Mouse (Mus musculus): ENCODE measurements around the gene Zc3h12a. TPM values are rescaled to one million over a fixed set of nuclear protein-coding genes. Genes with fewer than 3 reads are reported as not detected.

Gene Zc3h12a
- polyA plus RNA-seq, 1 experiment from 2014 or later = 0.35 TPM

- H3K27me3 ChIP-seq = peaks cover 11% of the 10 kb centered on the region; the same call in 1 of the 2 replicates
- H3K4me1 ChIP-seq = peaks cover 26% of the 10 kb centered on the region
- no peak overlapping the region for H3K27ac ChIP-seq
- no peaks in the 10 kb centered on the region for H3K36me3 ChIP-seq
- WGBS = 41% methylated on average over 7 of the region's 7 CpGs
- no peak overlapping the region for H3K9ac ChIP-seq
- no peak overlapping the region for H3K4me3 ChIP-seq
- no peaks in the 10 kb centered on the region for H3K9me3 ChIP-seq
- ATAC-seq (ENCODE audit: insufficient number of reproducible peaks, insufficient read depth, low FRiP score, low TSS enrichment) = no peak
- H3K4me2 ChIP-seq (replicated peaks) = no peak overlapping the region
These were observed 3.0 kb downstream of the Zc3h12a start for GRCm38 (mm10) chr4:125124424-125125209.

GRCm38 (mm10) chr4:125123279-125123671, 4.4 kb downstream of the Zc3h12a start:
- WGBS = 67% methylated on average over 7 of the region's 7 CpGs
- no peak overlapping the region for H3K9ac ChIP-seq
- H3K4me1 ChIP-seq = peaks cover 26% of the 10 kb centered on the region

GRCm38 (mm10) chr4:125122431-125123278, 5.0 kb downstream of the Zc3h12a start:
- Histone ChIP-seq H3K36me3 (no peaks in the 10 kb centered on the region), H3K4me3 (no peak overlapping the region), H3K4me1 (peaks cover 26% of the 10 kb centered on the region), H3K9ac (no peak overlapping the region), H3K4me2 (replicated peaks) (no peak overlapping the region), H3K27ac (no peak overlapping the region), H3K27me3 (peaks cover 8% of the 10 kb centered on the region; the same call in 1 of the 2 replicates), H3K9me3 (no peaks in the 10 kb centered on the region)
- 17% methylated on average over 16 of the region's 16 CpGs for WGBS
- ATAC-seq (ENCODE audit: insufficient number of reproducible peaks, insufficient read depth, low FRiP score, low TSS enrichment) = no peak

More at GRCm38 (mm10) chr4:125123279-125123671, 4.4 kb downstream of the Zc3h12a start:
- no peak for ATAC-seq (ENCODE audit: insufficient number of reproducible peaks, insufficient read depth, low FRiP score, low TSS enrichment)
- Histone ChIP-seq H3K27me3 (peaks cover 8% of the 10 kb centered on the region; the same call in 1 of the 2 replicates), H3K9me3 (no peaks in the 10 kb centered on the region), H3K4me2 (replicated peaks) (no peak overlapping the region), H3K4me3 (no peak overlapping the region), H3K27ac (no peak overlapping the region), H3K36me3 (no peaks in the 10 kb centered on the region)

- no peaks in the 10 kb centered on the region for H3K9me3 ChIP-seq
- peaks cover 30% of the 10 kb centered on the region for H3K4me1 ChIP-seq
- H3K9ac ChIP-seq = no peak overlapping the region
- ATAC-seq (ENCODE audit: insufficient number of reproducible peaks, insufficient read depth, low FRiP score, low TSS enrichment) = no peak
- H3K27ac ChIP-seq = no peak overlapping the region
- H3K36me3 ChIP-seq = no peaks in the 10 kb centered on the region
- H3K4me3 ChIP-seq = no peak overlapping the region
- no peaks in the 10 kb centered on the region for H3K27me3 ChIP-seq
- 90% methylated on average over 11 of the region's 11 CpGs for WGBS
- no peak overlapping the region for H3K4me2 ChIP-seq (replicated peaks)
These were observed 7.9 kb downstream of the Zc3h12a start for GRCm38 (mm10) chr4:125119721-125120120.

- H3K36me3 ChIP-seq = no peaks in the 10 kb centered on the region
- no peak overlapping the region for H3K27ac ChIP-seq
- no peak for ATAC-seq (ENCODE audit: insufficient number of reproducible peaks, insufficient read depth, low FRiP score, low TSS enrichment)
- peaks cover 30% of the 10 kb centered on the region for H3K4me1 ChIP-seq
- no peak overlapping the region for H3K9ac ChIP-seq
- H3K4me3 ChIP-seq = no peak overlapping the region
- 30% methylated on average over 10 of the region's 10 CpGs for WGBS
- H3K4me2 ChIP-seq (replicated peaks) = no peak overlapping the region
- H3K27me3 ChIP-seq = no peaks in the 10 kb centered on the region
- H3K9me3 ChIP-seq = no peaks in the 10 kb centered on the region
These were observed 8.6 kb downstream of the Zc3h12a start for GRCm38 (mm10) chr4:125119070-125119469.

GRCm38 (mm10) chr4:125117902-125118320, 9.7 kb downstream of the Zc3h12a start:
- Histone ChIP-seq H3K4me1 (peaks cover 26% of the 10 kb centered on the region), H3K27ac (no peak overlapping the region), H3K4me3 (no peak overlapping the region), H3K27me3 (no peaks in the 10 kb centered on the region), H3K4me2 (replicated peaks) (no peak overlapping the region), H3K36me3 (no peaks in the 10 kb centered on the region), H3K9me3 (no peaks in the 10 kb centered on the region), H3K9ac (no peak overlapping the region)
- ATAC-seq (ENCODE audit: insufficient number of reproducible peaks, insufficient read depth, low FRiP score, low TSS enrichment) = no peak
- 88% methylated on average over 7 of the region's 7 CpGs for WGBS

- 75% methylated on average over 13 of the region's 13 CpGs for WGBS
- H3K4me1 ChIP-seq = peaks cover 19% of the 10 kb centered on the region
- H3K27me3 ChIP-seq = no peaks in the 10 kb centered on the region
- no peaks in the 10 kb centered on the region for H3K9me3 ChIP-seq
- H3K4me2 ChIP-seq (replicated peaks) = no peak overlapping the region
- no peak overlapping the region for H3K9ac ChIP-seq
- H3K27ac ChIP-seq = no peak overlapping the region
- H3K36me3 ChIP-seq = 0 out of 2 replicates have a peak, but pooled peaks cover 3% of the 10 kb centered on the region
- H3K4me3 ChIP-seq = no peak overlapping the region
- no peak for ATAC-seq (ENCODE audit: insufficient number of reproducible peaks, insufficient read depth, low FRiP score, low TSS enrichment)
These were observed 10.7 kb downstream of the Zc3h12a start for GRCm38 (mm10) chr4:125116929-125117328.

GRCm38 (mm10) chr4:125116090-125116861, 11.4 kb downstream of the Zc3h12a start:
- no peak; the same call in 1 of the 2 replicates for ATAC-seq (ENCODE audit: insufficient number of reproducible peaks, insufficient read depth, low FRiP score, low TSS enrichment)

GRCm38 (mm10) chr4:125115710-125116089, 11.9 kb downstream of the Zc3h12a start:
- ATAC-seq (ENCODE audit: insufficient number of reproducible peaks, insufficient read depth, low FRiP score, low TSS enrichment) = no peak
- WGBS = 19% methylated on average over 6 of the region's 6 CpGs
- Histone ChIP-seq H3K9ac (no peak overlapping the region), H3K36me3 (peaks cover 11% of the 10 kb centered on the region), H3K9me3 (no peaks in the 10 kb centered on the region), H3K4me3 (no peak overlapping the region), H3K27me3 (no peaks in the 10 kb centered on the region), H3K4me2 (replicated peaks) (no peak overlapping the region), H3K27ac (peak overlapping the region; percentile 47; the same call in 1 of the 2 replicates), H3K4me1 (peaks cover 19% of the 10 kb centered on the region)

More at GRCm38 (mm10) chr4:125116090-125116861, 11.4 kb downstream of the Zc3h12a start:
- H3K9ac ChIP-seq = no peak overlapping the region
- H3K36me3 ChIP-seq = peaks cover 8% of the 10 kb centered on the region; the same call in 1 of the 2 replicates
- 73% methylated on average over 9 of the region's 9 CpGs for WGBS
- H3K4me3 ChIP-seq = no peak overlapping the region
- H3K4me2 ChIP-seq (replicated peaks) = no peak overlapping the region
- no peaks in the 10 kb centered on the region for H3K27me3 ChIP-seq
- H3K4me1 ChIP-seq = peaks cover 19% of the 10 kb centered on the region
- no peaks in the 10 kb centered on the region for H3K9me3 ChIP-seq
- H3K27ac ChIP-seq = no peak overlapping the region; the same call in 1 of the 2 replicates

GRCm38 (mm10) chr4:125115081-125115480, 12.6 kb downstream of the Zc3h12a start:
- Histone ChIP-seq H3K27me3 (no peaks in the 10 kb centered on the region), H3K4me1 (peaks cover 19% of the 10 kb centered on the region), H3K4me2 (replicated peaks) (no peak overlapping the region), H3K27ac (peak overlapping the region; percentile 47; the same call in 1 of the 2 replicates), H3K9ac (no peak overlapping the region), H3K36me3 (peaks cover 15% of the 10 kb centered on the region), H3K9me3 (no peaks in the 10 kb centered on the region), H3K4me3 (no peak overlapping the region)
- 83% methylated on average over 4 of the region's 4 CpGs for WGBS
- ATAC-seq (ENCODE audit: insufficient number of reproducible peaks, insufficient read depth, low FRiP score, low TSS enrichment) = no peak

- ATAC-seq (ENCODE audit: insufficient number of reproducible peaks, insufficient read depth, low FRiP score, low TSS enrichment) = no peak
- peak overlapping the region; percentile 47; the same call in 1 of the 2 replicates for H3K27ac ChIP-seq
- no peak overlapping the region for H3K9ac ChIP-seq
- H3K4me1 ChIP-seq = peaks cover 19% of the 10 kb centered on the region
- H3K4me2 ChIP-seq (replicated peaks) = no peak overlapping the region
- H3K36me3 ChIP-seq = peaks cover 19% of the 10 kb centered on the region
- WGBS = 6% methylated on average over 6 of the region's 6 CpGs
- no peaks in the 10 kb centered on the region for H3K9me3 ChIP-seq
- H3K4me3 ChIP-seq = no peak overlapping the region
- no peaks in the 10 kb centered on the region for H3K27me3 ChIP-seq
These were observed 13.0 kb downstream of the Zc3h12a start for GRCm38 (mm10) chr4:125114638-125115037.
